Mouse (Mus musculus) heart, embryonic 13.5 days (tissue): ENCODE measurements at regions not wholly inside any gene's neighbourhood (a gene's known extent, or its start where the extent isn't known, plus 50 kb on each side); places are given as distances from the start of the nearest gene placed in this dataset.

Experiments used
- ATAC-seq: fragments of 200-750 bp; cut with Nextera tagmentation; 2 replicates; pipeline ENCODE4 v1.8.0; 2017; ENCODE audit warnings: moderate TSS enrichment; ENCODE audit not compliant: insufficient number of reproducible peaks, low FRiP score, low TSS enrichment; ENCODE audit errors: extremely low read depth
- H3K27ac ChIP-seq: fragments of 300-500 bp; sonication (generic); replicated peaks from 2 replicates; pipeline ENCODE4 v1.5.1; 2015; ENCODE audit warnings: moderate library complexity, mild to moderate bottlenecking, inconsistent platforms
- H3K27me3 ChIP-seq: fragments of 300-500 bp; sonication (generic); replicated peaks from 2 replicates; pipeline ENCODE4 v1.6.1; 2015; ENCODE audit warnings: mild to moderate bottlenecking, inconsistent platforms
- H3K36me3 ChIP-seq: fragments of 300-500 bp; sonication (generic); 2 replicates; pipeline ENCODE4 v1.6.1; 2015; ENCODE audit warnings: mild to moderate bottlenecking, inconsistent platforms
- H3K4me1 ChIP-seq: fragments of 300-500 bp; sonication (generic); 2 replicates; pipeline ENCODE4 v1.6.1; 2015; ENCODE audit warnings: inconsistent platforms
- H3K4me2 ChIP-seq: fragments of 300-500 bp; sonication (generic); 2 replicates; pipeline ENCODE4 v1.6.1; 2015; ENCODE audit warnings: inconsistent platforms, mild to moderate bottlenecking, moderate library complexity
- H3K4me3 ChIP-seq: fragments of 300-500 bp; sonication (generic); 2 replicates; pipeline ENCODE4 v1.5.1; 2015; ENCODE audit warnings: moderate library complexity, mild to moderate bottlenecking, inconsistent platforms
- H3K9ac ChIP-seq: fragments of 300-500 bp; sonication (generic); 2 replicates; pipeline ENCODE4 v1.6.1; 2015; ENCODE audit warnings: inconsistent platforms, mild to moderate bottlenecking, moderate library complexity
- H3K9me3 ChIP-seq: fragments of 300-500 bp; sonication (generic); 2 replicates; pipeline ENCODE4 v1.6.1; 2016; ENCODE audit warnings: inconsistent platforms
- WGBS: fragments of 180-500 bp; shearing (Covaris S2); methylation state at CpG from one replicate; pipeline ENCODE4 v1.1.7; 2015; ENCODE audit warnings: mixed read lengths; 5-methylcytosine and 5-hydroxymethylcytosine counted together

GRCm38 (mm10) chr3:18713986-18714385 is 765.8 kb downstream of the Cypt12 start:
- no peak overlapping the region for H3K9ac ChIP-seq
- H3K4me1 ChIP-seq, result no peaks in the 10 kb centered on the region
- no peak overlapping the region for H3K4me2 ChIP-seq
- no peak overlapping the region for H3K4me3 ChIP-seq
- no peaks in the 10 kb centered on the region for H3K36me3 ChIP-seq
- 86% methylated on average over 7 of the region's 7 CpGs for WGBS
- no peak overlapping the region for H3K27ac ChIP-seq
- ATAC-seq, result no peak
- no peaks in the 10 kb centered on the region for H3K27me3 ChIP-seq
- no peaks in the 10 kb centered on the region for H3K9me3 ChIP-seq

GRCm38 (mm10) chr3:18714968-18715630 is 766.9 kb downstream of the Cypt12 start:
- Histone ChIP-seq H3K9ac (no peak overlapping the region), H3K27me3 (no peaks in the 10 kb centered on the region), H3K9me3 (no peaks in the 10 kb centered on the region), H3K4me3 (no peak overlapping the region), H3K4me1 (no peaks in the 10 kb centered on the region), H3K4me2 (no peak overlapping the region), H3K36me3 (no peaks in the 10 kb centered on the region), H3K27ac (no peak overlapping the region)
- ATAC-seq, result no peak
- 91% methylated on average over 9 of the region's 9 CpGs for WGBS

GRCm38 (mm10) chr3:18715776-18716175 is 767.6 kb downstream of the Cypt12 start:
- H3K4me2 ChIP-seq, result no peak overlapping the region
- no peaks in the 10 kb centered on the region for H3K27me3 ChIP-seq
- no peak overlapping the region for H3K9ac ChIP-seq
- WGBS, result 67% methylated on average over 5 of the region's 5 CpGs
- no peaks in the 10 kb centered on the region for H3K36me3 ChIP-seq
- H3K9me3 ChIP-seq, result no peaks in the 10 kb centered on the region
- no peak overlapping the region for H3K4me3 ChIP-seq
- no peaks in the 10 kb centered on the region for H3K4me1 ChIP-seq
- H3K27ac ChIP-seq, result no peak overlapping the region
- ATAC-seq, result no peak

GRCm38 (mm10) chr3:18725507-18725906 is 777.3 kb downstream of the Cypt12 start:
- H3K27me3 ChIP-seq, result no peaks in the 10 kb centered on the region
- H3K4me3 ChIP-seq, result no peak overlapping the region
- H3K9ac ChIP-seq, result no peak overlapping the region
- H3K4me2 ChIP-seq, result no peak overlapping the region
- H3K9me3 ChIP-seq, result no peaks in the 10 kb centered on the region
- H3K27ac ChIP-seq, result no peak overlapping the region
- no peak for ATAC-seq
- H3K4me1 ChIP-seq, result no peaks in the 10 kb centered on the region
- H3K36me3 ChIP-seq, result no peaks in the 10 kb centered on the region
- 71% methylated on average over 1 of the region's 1 CpGs for WGBS

GRCm38 (mm10) chr3:18731251-18731650 is 783.0 kb downstream of the Cypt12 start:
- no peak overlapping the region for H3K9ac ChIP-seq
- H3K4me1 ChIP-seq, result no peaks in the 10 kb centered on the region
- no peak for ATAC-seq
- H3K4me2 ChIP-seq, result no peak overlapping the region
- 23% methylated on average over 1 of the region's 1 CpGs for WGBS
- no peaks in the 10 kb centered on the region for H3K9me3 ChIP-seq
- no peaks in the 10 kb centered on the region for H3K27me3 ChIP-seq
- H3K4me3 ChIP-seq, result no peak overlapping the region
- H3K36me3 ChIP-seq, result no peaks in the 10 kb centered on the region
- no peak overlapping the region for H3K27ac ChIP-seq

- 44% methylated on average over 2 of the region's 2 CpGs for WGBS
- Histone ChIP-seq H3K27me3 (no peaks in the 10 kb centered on the region), H3K4me3 (no peak overlapping the region), H3K4me1 (no peaks in the 10 kb centered on the region), H3K4me2 (no peak overlapping the region), H3K9me3 (no peaks in the 10 kb centered on the region), H3K36me3 (no peaks in the 10 kb centered on the region), H3K27ac (no peak overlapping the region), H3K9ac (no peak overlapping the region)
- no peak for ATAC-seq
Measured at GRCm38 (mm10) chr3:18731674-18732073, 783.5 kb downstream of the Cypt12 start.

- no peak overlapping the region for H3K27ac ChIP-seq
- no peak for ATAC-seq
- 62% methylated on average over 1 of the region's 1 CpGs for WGBS
Measured at GRCm38 (mm10) chr3:18733540-18733939, 785.3 kb downstream of the Cypt12 start.

GRCm38 (mm10) chr3:18738946-18739345 is 790.7 kb downstream of the Cypt12 start:
- Histone ChIP-seq H3K27ac (no peak overlapping the region), H3K36me3 (no peaks in the 10 kb centered on the region), H3K9ac (no peak overlapping the region), H3K9me3 (no peaks in the 10 kb centered on the region), H3K27me3 (no peaks in the 10 kb centered on the region), H3K4me2 (no peak overlapping the region), H3K4me1 (no peaks in the 10 kb centered on the region), H3K4me3 (no peak overlapping the region)
- ATAC-seq, result no peak

More at GRCm38 (mm10) chr3:18733540-18733939, 785.3 kb downstream of the Cypt12 start:
- Histone ChIP-seq H3K9ac (no peak overlapping the region), H3K36me3 (no peaks in the 10 kb centered on the region), H3K27me3 (no peaks in the 10 kb centered on the region), H3K4me3 (no peak overlapping the region), H3K4me1 (no peaks in the 10 kb centered on the region), H3K4me2 (no peak overlapping the region), H3K9me3 (no peaks in the 10 kb centered on the region)

GRCm38 (mm10) chr3:18740344-18740743 is 792.1 kb downstream of the Cypt12 start:
- Histone ChIP-seq H3K27ac (no peak overlapping the region), H3K4me3 (no peak overlapping the region), H3K4me2 (no peak overlapping the region), H3K4me1 (no peaks in the 10 kb centered on the region), H3K27me3 (no peaks in the 10 kb centered on the region), H3K36me3 (no peaks in the 10 kb centered on the region), H3K9ac (no peak overlapping the region), H3K9me3 (no peaks in the 10 kb centered on the region)
- no peak for ATAC-seq
- 71% methylated on average over 4 of the region's 4 CpGs for WGBS

GRCm38 (mm10) chr3:18743474-18743873 is 795.3 kb downstream of the Cypt12 start:
- Histone ChIP-seq H3K4me3 (no peak overlapping the region), H3K9me3 (no peaks in the 10 kb centered on the region), H3K4me1 (no peaks in the 10 kb centered on the region), H3K36me3 (no peaks in the 10 kb centered on the region), H3K4me2 (no peak overlapping the region), H3K27ac (no peak overlapping the region), H3K27me3 (no peaks in the 10 kb centered on the region), H3K9ac (no peak overlapping the region)
- WGBS, result 78% methylated on average over 2 of the region's 2 CpGs
- ATAC-seq, result no peak

- H3K4me1 ChIP-seq, result no peaks in the 10 kb centered on the region
- ATAC-seq, result no peak
- no peaks in the 10 kb centered on the region for H3K9me3 ChIP-seq
- H3K36me3 ChIP-seq, result no peaks in the 10 kb centered on the region
- no peak overlapping the region for H3K9ac ChIP-seq
- WGBS, result 81% methylated on average over 3 of the region's 3 CpGs
- H3K4me3 ChIP-seq, result no peak overlapping the region
- H3K27me3 ChIP-seq, result no peaks in the 10 kb centered on the region
- H3K27ac ChIP-seq, result no peak overlapping the region
- no peak overlapping the region for H3K4me2 ChIP-seq
Measured at GRCm38 (mm10) chr3:18744216-18744615, 796.0 kb downstream of the Cypt12 start.

GRCm38 (mm10) chr3:18746206-18746605 is 798.0 kb downstream of the Cypt12 start:
- ATAC-seq, result no peak
- no peak overlapping the region for H3K27ac ChIP-seq

More at GRCm38 (mm10) chr3:18746206-18746605, 798.0 kb downstream of the Cypt12 start:
- Histone ChIP-seq H3K4me3 (no peak overlapping the region), H3K4me1 (no peaks in the 10 kb centered on the region), H3K4me2 (no peak overlapping the region), H3K9ac (no peak overlapping the region), H3K36me3 (no peaks in the 10 kb centered on the region), H3K27me3 (no peaks in the 10 kb centered on the region), H3K9me3 (no peaks in the 10 kb centered on the region)
